Mouse (Mus musculus): Measurements from ENCODE around the gene Rybp. TPM values are rescaled to one million over a fixed set of nuclear protein-coding genes. Genes with fewer than 3 reads are reported as not detected.

Rybp gene
- polyA plus RNA-seq, 1 experiment = 28.6 TPM

GRCm38 (mm10) chr6:100223932-100224331 is 63.4 kb downstream of the Rybp start:
- TF ChIP-seq POLR2A (IDR thresholded peaks at IDR 0.05; ENCODE audit: control insufficient read depth, extremely low read depth, insufficient read depth, low read length, poor library complexity) (no peak), CTCF (IDR thresholded peaks at IDR 0.05; ENCODE audit: borderline replicate concordance, control insufficient read depth, extremely low read depth, insufficient read depth, low read length, poor library complexity) (no peak)
- no peak for DNase-seq
- over 99% methylated on average over 6 of the region's 6 CpGs for WGBS
- no peak overlapping the region for H3K27ac ChIP-seq (ENCODE audit: control insufficient read depth, insufficient read depth, low read length)
- no peak overlapping the region for H3K4me3 ChIP-seq (ENCODE audit: control insufficient read depth, insufficient read depth, low read length)
- no peaks in the 10 kb centered on the region for H3K36me3 ChIP-seq (ENCODE audit: control insufficient read depth, insufficient read depth, low read length)
- H3K4me1 ChIP-seq (replicated peaks; ENCODE audit: control insufficient read depth, insufficient read depth, low read length) = no peaks in the 10 kb centered on the region
- no peaks in the 10 kb centered on the region for H3K27me3 ChIP-seq (ENCODE audit: control insufficient read depth, insufficient read depth, low read length)

- TF ChIP-seq POLR2A (IDR thresholded peaks at IDR 0.05; ENCODE audit: control insufficient read depth, extremely low read depth, insufficient read depth, low read length, poor library complexity) (no peak), CTCF (IDR thresholded peaks at IDR 0.05; ENCODE audit: borderline replicate concordance, control insufficient read depth, extremely low read depth, insufficient read depth, low read length, poor library complexity) (no peak)
- no peak for DNase-seq
- no peak overlapping the region for H3K4me3 ChIP-seq (ENCODE audit: control insufficient read depth, insufficient read depth, low read length)
- H3K27ac ChIP-seq (ENCODE audit: control insufficient read depth, insufficient read depth, low read length) = no peak overlapping the region
- H3K4me1 ChIP-seq (replicated peaks; ENCODE audit: control insufficient read depth, insufficient read depth, low read length) = no peaks in the 10 kb centered on the region
- H3K36me3 ChIP-seq (ENCODE audit: control insufficient read depth, insufficient read depth, low read length) = no peaks in the 10 kb centered on the region
- 97% methylated on average over 10 of the region's 10 CpGs for WGBS
- H3K27me3 ChIP-seq (ENCODE audit: control insufficient read depth, insufficient read depth, low read length) = no peaks in the 10 kb centered on the region
Measured at GRCm38 (mm10) chr6:100223435-100223834, 63.9 kb downstream of the Rybp start.

GRCm38 (mm10) chr6:100222927-100223326 is 64.4 kb downstream of the Rybp start:
- Histone ChIP-seq H3K27ac (ENCODE audit: control insufficient read depth, insufficient read depth, low read length) (no peak overlapping the region), H3K4me1 (replicated peaks; ENCODE audit: control insufficient read depth, insufficient read depth, low read length) (no peaks in the 10 kb centered on the region), H3K36me3 (ENCODE audit: control insufficient read depth, insufficient read depth, low read length) (no peaks in the 10 kb centered on the region), H3K4me3 (ENCODE audit: control insufficient read depth, insufficient read depth, low read length) (no peak overlapping the region), H3K27me3 (ENCODE audit: control insufficient read depth, insufficient read depth, low read length) (no peaks in the 10 kb centered on the region)
- DNase-seq = no peak
- no peak for TF ChIP-seq CTCF (IDR thresholded peaks at IDR 0.05; ENCODE audit: borderline replicate concordance, control insufficient read depth, extremely low read depth, insufficient read depth, low read length, poor library complexity)
- 94% methylated on average over 5 of the region's 5 CpGs for WGBS

- peaks cover 3% of the 10 kb centered on the region for H3K4me1 ChIP-seq (replicated peaks; ENCODE audit: control insufficient read depth, insufficient read depth, low read length)
- H3K27me3 ChIP-seq (ENCODE audit: control insufficient read depth, insufficient read depth, low read length) = no peaks in the 10 kb centered on the region
- 80% methylated on average over 4 of the region's 4 CpGs for WGBS
- no peak for TF ChIP-seq CTCF (IDR thresholded peaks at IDR 0.05; ENCODE audit: borderline replicate concordance, control insufficient read depth, extremely low read depth, insufficient read depth, low read length, poor library complexity)
- TF ChIP-seq POLR2A (IDR thresholded peaks at IDR 0.05; ENCODE audit: control insufficient read depth, extremely low read depth, insufficient read depth, low read length, poor library complexity) = no peak
- H3K4me3 ChIP-seq (ENCODE audit: control insufficient read depth, insufficient read depth, low read length) = no peak overlapping the region
- no peak for DNase-seq
- H3K27ac ChIP-seq (ENCODE audit: control insufficient read depth, insufficient read depth, low read length) = no peak overlapping the region
- H3K36me3 ChIP-seq (ENCODE audit: control insufficient read depth, insufficient read depth, low read length) = no peaks in the 10 kb centered on the region
Measured at GRCm38 (mm10) chr6:100221803-100222202, 65.5 kb downstream of the Rybp start.

- DNase-seq = no peak
- Histone ChIP-seq H3K36me3 (ENCODE audit: control insufficient read depth, insufficient read depth, low read length) (no peaks in the 10 kb centered on the region), H3K27ac (ENCODE audit: control insufficient read depth, insufficient read depth, low read length) (no peak overlapping the region), H3K4me3 (ENCODE audit: control insufficient read depth, insufficient read depth, low read length) (no peak overlapping the region), H3K4me1 (replicated peaks; ENCODE audit: control insufficient read depth, insufficient read depth, low read length) (peaks cover 11% of the 10 kb centered on the region), H3K27me3 (ENCODE audit: control insufficient read depth, insufficient read depth, low read length) (no peaks in the 10 kb centered on the region)
- WGBS = 94% methylated on average over 14 of the region's 14 CpGs
- no peak for TF ChIP-seq POLR2A (IDR thresholded peaks at IDR 0.05; ENCODE audit: control insufficient read depth, extremely low read depth, insufficient read depth, low read length, poor library complexity)
- no peak for TF ChIP-seq CTCF (IDR thresholded peaks at IDR 0.05; ENCODE audit: borderline replicate concordance, control insufficient read depth, extremely low read depth, insufficient read depth, low read length, poor library complexity)
Measured at GRCm38 (mm10) chr6:100220917-100221560, 66.2 kb downstream of the Rybp start.

GRCm38 (mm10) chr6:100219971-100220370 is 67.3 kb downstream of the Rybp start:
- Histone ChIP-seq H3K27me3 (ENCODE audit: control insufficient read depth, insufficient read depth, low read length) (no peaks in the 10 kb centered on the region), H3K4me3 (ENCODE audit: control insufficient read depth, insufficient read depth, low read length) (no peak overlapping the region), H3K36me3 (ENCODE audit: control insufficient read depth, insufficient read depth, low read length) (no peaks in the 10 kb centered on the region), H3K27ac (ENCODE audit: control insufficient read depth, insufficient read depth, low read length) (no peak overlapping the region), H3K4me1 (replicated peaks; ENCODE audit: control insufficient read depth, insufficient read depth, low read length) (peaks cover 22% of the 10 kb centered on the region)
- 98% methylated on average over 3 of the region's 3 CpGs for WGBS
- TF ChIP-seq POLR2A (IDR thresholded peaks at IDR 0.05; ENCODE audit: control insufficient read depth, extremely low read depth, insufficient read depth, low read length, poor library complexity) (no peak), CTCF (IDR thresholded peaks at IDR 0.05; ENCODE audit: borderline replicate concordance, control insufficient read depth, extremely low read depth, insufficient read depth, low read length, poor library complexity) (no peak)
- DNase-seq = no peak

Measured in thymus, adult 2 months (tissue).